Mouse (Mus musculus): ENCODE data around the gene Stag3.
A peak's percentile ranks its signal among the peaks of the same experiment; 100 is the strongest.

Stag3 gene

DNA sequence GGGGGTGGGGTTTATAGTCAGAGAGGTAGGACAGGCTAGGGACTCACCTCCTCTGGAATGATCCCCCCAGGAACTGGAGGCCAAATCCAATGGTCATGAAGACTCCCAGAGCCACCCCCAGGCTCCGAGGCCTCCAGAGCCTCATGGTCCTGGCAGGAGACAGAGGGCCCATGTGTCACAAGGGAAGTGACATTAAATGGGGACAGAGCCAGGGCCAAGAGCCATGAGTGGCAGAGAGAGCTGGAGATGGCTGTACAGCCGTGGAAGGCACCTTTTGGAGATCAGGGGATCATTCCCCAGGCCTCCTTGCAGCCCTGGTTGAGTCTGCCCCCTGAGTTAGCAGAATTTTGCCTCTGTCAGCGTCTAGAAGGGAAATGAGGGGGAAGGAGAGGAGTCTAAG is 8.8 kb upstream of the Stag3 start:
- no peak for DNase-seq

DNA sequence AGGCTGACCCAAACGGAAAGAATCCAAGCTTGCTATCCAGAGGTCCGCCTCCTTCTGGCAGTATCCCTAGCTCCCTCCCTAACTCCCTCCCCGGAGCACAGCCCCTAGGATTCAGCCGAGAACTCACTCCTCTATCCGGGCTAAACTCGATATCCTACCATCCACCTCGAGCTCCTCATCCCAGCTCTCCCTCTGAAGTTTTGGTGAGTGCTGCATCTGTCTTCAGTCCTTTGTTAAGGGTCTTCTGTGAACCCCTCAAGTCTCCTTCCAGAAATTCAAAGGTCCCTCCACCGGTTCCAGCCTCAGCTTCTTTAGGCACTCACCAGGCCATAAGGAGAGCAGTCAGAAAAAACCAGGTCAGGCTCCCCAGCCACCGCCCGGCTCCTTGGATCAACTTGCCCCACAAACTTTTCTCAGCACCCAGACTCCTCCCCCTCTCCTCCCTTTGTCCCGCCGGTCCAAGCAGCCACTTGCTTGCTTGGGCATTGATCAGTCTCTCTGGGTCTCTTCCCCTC is 7.6 kb upstream of the Stag3 start, which contains the start of gene Gal3st4:
Gene Gal3st4 (minus strand): TSS at position 432 of the 515 bp plus-strand sequence.
- DNase-seq = peak; percentile 69

DNA sequence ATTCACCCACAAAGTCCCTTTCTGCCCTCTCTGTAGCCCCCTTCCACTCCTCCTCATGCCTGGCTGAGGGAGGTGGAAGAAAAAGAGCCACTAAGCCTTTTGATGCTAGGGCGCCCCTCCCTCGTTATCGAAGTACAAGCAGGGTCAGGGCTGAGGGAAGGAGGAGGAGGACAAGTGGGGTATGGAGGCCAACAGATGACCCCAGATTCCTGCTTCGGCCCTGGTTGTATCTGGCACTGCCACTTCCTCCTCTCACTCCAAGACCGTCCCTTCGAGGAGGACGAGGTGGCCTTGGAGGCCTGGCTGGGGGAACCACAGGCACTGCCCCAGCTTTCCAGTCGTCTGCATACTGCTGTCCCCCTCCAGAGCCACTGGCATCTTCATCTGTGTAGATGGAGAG is 5.9 kb upstream of the Stag3 start:
- DNase-seq = no peak

DNA sequence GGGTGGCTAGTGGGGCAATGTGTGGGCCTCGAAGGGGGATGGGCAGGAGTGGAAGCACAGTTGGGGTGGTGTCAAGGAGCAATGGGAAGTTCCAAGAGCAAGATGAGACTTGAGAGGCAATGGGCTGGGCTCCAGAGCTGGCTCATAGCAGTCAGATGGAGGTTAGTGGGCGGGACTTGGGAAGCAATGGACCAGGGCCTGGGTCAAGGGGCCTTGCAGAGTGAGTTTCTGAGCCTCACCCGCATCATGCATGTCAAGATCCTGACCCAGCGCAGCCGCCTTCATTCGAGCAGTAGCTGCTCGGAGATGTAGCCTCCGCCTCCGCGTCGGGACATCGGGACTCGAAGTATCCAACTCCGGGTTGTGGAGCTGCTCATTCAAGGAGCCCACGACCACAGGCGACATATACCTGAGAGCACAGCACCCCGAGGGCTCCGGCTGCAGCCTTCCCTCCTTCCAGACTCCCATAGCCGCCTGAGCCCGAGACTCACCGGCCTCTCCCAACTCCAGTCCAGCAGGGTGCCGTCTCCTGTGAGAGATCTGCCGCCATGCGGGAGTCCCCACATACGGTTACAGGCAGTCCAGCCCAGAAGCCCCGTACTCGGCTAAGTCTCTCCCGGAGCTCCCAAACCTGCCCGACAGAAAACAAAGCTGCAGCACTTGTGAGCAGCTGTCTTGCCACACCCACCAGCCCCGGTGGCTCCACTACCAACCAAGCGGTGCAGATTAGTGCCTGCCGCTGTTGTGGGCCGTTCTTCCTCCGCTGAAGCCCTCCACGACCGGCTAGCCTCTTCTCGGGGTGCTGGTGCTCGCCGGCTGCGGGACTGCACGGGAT is 4.6 kb upstream of the Stag3 start:
- DNase-seq = no peak

DNA sequence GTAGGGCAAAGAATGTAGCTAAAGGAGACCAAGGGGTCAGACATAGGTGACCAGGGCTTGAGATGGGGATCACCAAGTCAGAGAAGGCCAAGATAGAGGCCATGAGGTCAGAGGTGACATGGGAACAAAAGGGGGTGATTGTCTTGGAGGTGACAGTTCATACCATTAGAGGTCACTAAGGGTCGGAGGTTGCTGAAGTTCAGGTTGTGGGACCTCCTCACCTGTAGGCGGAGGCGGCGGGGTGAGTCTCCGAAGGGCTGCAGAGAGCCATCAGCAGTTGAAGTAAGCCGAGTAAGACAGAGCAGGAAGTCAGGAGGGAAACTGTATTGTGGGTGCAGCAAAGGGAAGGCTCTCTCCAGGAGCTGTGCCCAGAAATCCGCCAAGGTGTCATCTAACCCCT is 2.0 kb upstream of the Stag3 start:
- DNase-seq = no peak

DNA sequence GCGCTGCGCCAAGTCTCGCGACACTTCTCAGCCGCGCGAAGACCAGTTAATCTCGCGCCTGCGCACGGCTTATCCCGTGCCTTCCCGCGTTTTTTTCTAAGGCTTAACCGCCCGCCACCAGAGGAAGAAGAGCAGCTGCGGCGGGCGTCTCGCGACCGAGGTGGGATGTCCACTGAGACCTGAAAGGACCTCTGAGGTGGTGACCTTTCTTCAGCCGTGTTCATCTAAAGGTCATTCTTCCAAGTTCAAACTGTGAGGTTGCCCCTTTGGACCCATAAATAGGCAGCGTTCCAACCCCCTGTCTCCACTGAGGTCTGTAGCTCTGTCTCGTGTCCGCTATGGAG is 357 bp downstream of the Stag3 start:
- DNase-seq = no peak

DNA sequence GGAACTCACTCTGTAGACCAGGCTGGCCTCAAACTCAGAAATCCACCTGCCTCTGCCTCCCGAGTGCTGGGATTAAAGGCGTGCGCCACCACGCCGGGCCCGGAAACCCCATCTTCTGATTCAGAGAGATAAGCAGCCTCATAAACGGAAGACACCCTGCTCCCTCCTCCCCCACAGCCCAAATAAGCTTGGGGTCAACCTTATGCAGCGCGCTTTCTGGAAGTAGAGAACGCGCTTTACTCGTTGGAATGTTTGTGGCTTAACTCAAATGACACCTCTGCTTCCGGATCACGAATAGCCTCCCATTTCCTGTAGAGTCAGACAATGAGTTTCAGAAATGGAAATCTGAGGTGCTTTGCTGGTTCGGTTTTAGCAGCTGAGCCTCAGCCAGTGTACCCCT is 789 bp downstream of the Stag3 start:
- DNase-seq = no peak

DNA sequence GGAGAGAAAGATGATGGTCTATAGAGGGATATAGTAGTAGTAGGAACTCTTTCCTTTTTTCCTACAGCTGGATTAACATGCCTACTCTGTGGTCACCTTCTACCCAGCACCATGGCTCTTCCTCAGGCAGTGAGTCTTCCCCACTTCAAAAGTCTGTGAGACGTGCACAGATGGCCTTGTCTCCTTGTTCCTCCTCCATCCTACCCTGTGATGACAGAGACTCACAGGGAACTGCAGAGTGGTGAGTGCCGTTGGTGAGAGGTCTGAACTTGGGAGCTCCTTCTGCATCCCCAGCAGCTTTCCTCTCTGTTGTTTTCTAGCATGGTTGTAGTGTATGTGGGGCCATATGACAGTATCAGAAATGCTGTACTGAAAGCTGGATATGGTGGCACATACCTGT is 1.8 kb downstream of the Stag3 start:
- DNase-seq = no peak

DNA sequence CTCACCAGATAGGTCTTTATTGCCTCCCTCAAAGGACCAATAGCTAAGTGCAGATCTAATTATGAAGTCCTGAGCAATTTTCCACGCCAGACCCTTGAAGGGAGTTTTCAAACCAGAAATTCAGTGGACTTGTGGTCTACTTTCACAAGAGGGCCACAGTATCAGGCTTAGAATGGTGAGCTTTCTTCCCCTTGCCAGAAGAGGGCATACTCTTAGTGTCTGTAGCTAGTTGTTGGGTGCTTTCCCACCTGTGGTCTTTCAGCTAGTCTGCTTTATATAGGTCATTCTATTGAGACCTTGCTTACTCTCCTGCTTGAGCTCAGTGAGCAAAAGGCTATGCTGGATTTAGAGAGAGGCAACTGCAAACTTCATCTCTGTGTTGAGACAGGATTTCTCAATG is 3.5 kb downstream of the Stag3 start:
- no peak for DNase-seq

DNA sequence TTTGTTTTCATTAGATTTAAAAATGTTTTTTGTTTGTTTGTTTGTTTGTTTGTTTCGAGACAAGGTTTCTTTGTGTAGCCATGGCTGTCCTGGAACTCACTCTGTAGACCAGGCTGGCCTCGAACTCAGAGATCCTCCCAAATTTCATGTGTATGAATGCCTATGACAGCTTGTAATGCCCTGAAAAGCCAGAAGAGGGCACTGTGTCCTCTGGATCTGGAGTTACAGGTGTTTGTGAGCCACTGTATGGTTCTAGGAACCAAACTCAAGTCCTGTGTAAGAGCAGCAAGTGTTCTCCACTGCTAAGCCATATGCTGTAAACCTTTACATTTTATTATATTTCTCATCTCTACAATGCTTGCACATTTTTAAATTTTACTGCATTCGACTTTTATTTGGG is 7.8 kb downstream of the Stag3 start:
- DNase-seq = no peak

DNA sequence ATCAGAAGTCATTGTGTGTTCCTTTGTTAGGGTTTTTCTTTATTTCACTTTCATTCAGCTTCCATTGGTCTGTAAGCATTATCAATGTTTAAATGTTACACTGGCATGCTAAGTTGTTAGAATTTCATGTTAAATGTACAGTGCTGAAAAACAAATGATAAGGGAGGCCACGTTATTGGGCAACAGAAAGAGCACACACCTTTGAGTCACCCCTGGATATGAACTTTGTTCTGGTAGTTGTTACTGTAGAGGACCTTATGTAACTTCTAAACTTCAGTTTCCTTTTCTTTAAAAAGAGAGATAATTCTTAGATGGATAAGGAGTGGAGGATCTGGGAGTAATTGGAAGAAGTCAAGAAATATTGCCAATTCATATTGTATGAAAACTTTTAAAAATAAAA is 11.6 kb downstream of the Stag3 start:
- DNase-seq = no peak

DNA sequence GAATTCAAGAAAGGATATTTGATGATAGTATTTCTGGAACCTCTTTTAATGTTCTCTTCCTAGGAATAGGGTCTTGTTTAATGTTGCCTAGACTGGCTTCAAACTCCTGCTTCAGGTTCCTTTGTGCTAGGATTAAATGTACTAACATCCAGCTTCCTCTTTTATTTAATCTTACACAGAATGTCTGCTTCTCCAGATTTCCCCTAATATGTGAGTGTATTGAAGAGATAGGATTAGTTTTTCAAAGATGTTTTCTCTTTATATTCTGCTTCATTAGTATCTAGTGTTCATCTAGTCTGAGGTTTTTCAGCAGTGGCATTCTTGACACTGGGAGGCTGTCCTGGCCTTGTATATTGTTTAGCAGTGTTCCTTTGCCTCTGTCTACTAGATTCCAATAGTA is 14.1 kb downstream of the Stag3 start:
- DNase-seq = no peak

DNA sequence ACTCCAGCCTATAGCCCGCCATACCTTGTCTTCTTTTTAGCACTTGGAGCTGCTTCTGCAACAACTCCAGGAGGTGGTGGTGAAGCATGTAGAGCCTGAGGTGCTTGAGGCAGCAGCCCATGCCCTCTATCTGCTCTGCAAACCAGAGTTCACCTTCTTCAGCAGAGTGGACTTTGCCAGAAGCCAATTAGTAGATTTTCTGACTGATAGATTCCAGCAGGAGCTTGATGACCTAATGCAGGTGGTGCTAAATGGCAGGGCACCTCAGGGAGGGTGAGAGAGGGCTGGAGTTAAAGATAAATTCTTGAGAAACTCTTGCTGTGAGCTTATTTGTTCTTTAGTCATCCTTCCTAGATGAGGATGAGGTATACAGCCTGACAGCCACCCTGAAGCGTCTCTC is 19.6 kb downstream of the Stag3 start:
- DNase-seq = no peak

DNA sequence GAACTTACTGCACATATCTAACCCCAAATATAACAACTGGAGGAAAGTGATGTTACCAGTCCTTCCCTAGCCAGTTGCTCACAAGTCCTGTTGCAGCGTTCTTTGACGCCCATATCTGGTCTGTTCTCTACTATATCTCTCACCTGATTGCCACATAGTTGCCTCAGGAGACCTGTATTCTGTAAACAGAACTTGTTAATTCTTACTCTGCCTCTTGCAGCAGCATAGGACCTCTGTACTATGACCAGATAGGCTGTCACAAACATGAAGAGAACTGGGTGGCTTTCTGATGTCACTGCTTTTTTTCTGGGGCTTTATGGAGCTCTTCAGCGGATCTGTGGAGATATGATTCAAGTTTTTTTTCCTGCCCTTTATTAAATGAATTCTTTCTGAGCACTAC is 32.8 kb downstream of the Stag3 start:
- no peak for DNase-seq

DNA sequence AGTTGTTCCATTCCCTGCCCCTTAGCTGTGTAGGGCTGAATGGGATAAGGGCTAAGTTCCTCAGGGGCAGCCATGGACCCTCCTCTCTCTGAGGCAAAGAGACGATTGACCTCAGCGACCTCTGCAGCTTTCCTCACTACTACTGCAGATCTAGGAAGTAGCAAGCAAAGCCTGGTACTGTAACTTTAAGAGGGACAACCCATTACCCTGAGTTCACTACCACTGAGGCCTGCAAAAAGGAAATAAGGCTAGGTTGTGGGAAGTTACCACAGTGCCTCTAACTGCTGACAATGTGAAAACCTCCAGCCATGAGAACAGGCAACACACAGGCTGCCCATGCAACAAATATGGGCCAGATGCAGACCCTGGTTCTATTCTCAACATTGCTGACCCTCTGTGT is 61.6 kb downstream of the Stag3 start, which contains the start of gene Pvrig:
Gene Pvrig (plus strand): TSS at position 301 of the 400 bp plus-strand sequence.
- DNase-seq = no peak

DNA sequence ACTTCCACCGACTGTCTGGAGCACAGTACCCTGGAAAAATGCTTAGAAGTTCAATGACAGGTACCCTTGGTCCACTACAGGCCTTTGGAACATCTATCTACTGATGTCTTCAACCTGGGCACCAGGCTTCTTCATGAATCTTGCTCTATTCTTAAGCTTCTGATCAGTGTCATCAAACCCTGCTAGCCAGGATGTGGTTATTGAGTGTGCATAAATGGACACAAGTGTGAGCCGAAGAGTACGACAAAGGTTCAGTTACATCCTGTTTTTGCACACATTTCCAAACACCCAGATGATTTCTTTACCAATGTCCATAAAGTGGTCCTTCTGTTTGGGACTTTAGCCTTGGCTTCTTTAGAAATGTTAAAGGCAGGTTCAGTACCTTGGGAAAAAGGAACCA is 63.2 kb downstream of the Stag3 start:
- DNase-seq = no peak

Data from lung, postnatal 10 days (tissue).